Mouse (Mus musculus) cerebellum, adult 2 months (tissue): ENCODE measurements at regions not wholly inside any gene's neighbourhood (a gene's known extent, or its start where the extent isn't known, plus 50 kb on each side); places are given as distances from the start of the nearest gene placed in this dataset.

Experiments
- CTCF ChIP-seq: fragments of 200-500 bp; IDR thresholded peaks from 2 replicates; pipeline ENCODE4 v1.5.1; 2011; ENCODE audit warnings: low read depth, mild to moderate bottlenecking, control low read depth, low read length, moderate library complexity, borderline replicate concordance; ENCODE audit not compliant: insufficient read depth
- POLR2A ChIP-seq: fragments of 200-500 bp; IDR thresholded peaks from 2 replicates; pipeline ENCODE4 v1.6.1; 2011; ENCODE audit warnings: low read length, control low read depth, borderline replicate concordance; ENCODE audit not compliant: insufficient read depth

DNA sequence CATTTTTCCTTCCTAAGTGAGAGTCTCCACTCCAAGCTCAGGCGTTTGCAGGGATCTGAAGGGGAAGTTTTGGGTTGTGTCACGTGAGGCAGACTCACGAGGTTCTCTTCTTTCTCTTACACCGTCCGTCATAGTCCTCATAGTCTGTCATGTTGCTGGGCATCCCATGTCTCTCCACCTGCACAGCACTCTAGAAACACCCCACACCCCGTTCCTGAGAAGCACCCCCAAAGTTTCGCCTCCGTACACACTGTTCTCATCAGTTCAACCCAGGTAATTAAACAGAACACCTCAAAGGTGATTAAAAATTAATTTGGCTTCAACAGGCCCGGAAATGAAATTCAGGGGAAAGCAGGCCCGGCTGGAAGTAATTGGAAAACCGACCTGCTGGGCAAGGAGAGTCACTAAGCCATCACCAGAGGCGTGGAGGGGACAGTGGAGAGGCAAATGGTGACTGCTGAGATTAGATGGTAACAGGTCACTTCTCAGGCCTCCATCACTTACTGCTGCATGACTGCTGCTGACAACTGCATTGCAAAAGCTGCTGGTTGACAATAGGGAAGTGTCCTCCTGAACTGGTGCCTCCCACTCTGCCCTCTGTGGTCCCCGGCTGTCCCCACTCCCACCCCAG is 63.1 kb upstream of the Smndc1 start:
- no peak for TF ChIP-seq CTCF
- TF ChIP-seq POLR2A = no peak
